Mouse (Mus musculus) CH12.LX (cell line): Measurements from ENCODE around the gene 9930111J21Rik2.
"Not testable (repeated sequence)": the region's sequence is repeated elsewhere in the genome, so short reads cannot be mapped to it uniquely, and the experiment has no call there.

Source experiments
- CTCF ChIP-seq, 2 experiments: IDR thresholded peaks in 1 of 2; conservative IDR thresholded peaks in 1 of 2; 2 replicates each; pipeline ENCODE4 v1.5.1; 2011 to 2012; ENCODE audit warnings: low read depth in 2 of 2, low read length in 2 of 2, improper control_type of control experiment in 1 of 2, inconsistent platforms in 1 of 2, mild to moderate bottlenecking in 1 of 2, moderate library complexity in 1 of 2
- EP300 ChIP-seq: IDR thresholded peaks from 2 replicates; pipeline ENCODE4 v1.6.1; 2011; ENCODE audit warnings: low read length, improper control_type of control experiment
- MAZ ChIP-seq: IDR thresholded peaks from 2 replicates; pipeline ENCODE4 v1.6.1; 2012; ENCODE audit warnings: low read depth, mild to moderate bottlenecking, inconsistent platforms, low read length, improper control_type of control experiment, moderate library complexity

GRCm38 (mm10) chr11:49006317-49006716 is 44.7 kb downstream of the 9930111J21Rik2 start:
- not testable (repeated sequence) for TF ChIP-seq CTCF (conservative IDR thresholded peaks at IDR 0.05 in 1 of 2, IDR thresholded peaks at IDR 0.05 in 1 of 2; ENCODE audit: low read depth in 2 of 2, low read length in 2 of 2); EP300; MAZ
